Mouse (Mus musculus) hematopoietic stem cell, adult 5-6 weeks (primary cell): ENCODE data around the gene 2410004B18Rik. TPM values are rescaled to one million over a fixed set of nuclear protein-coding genes. Genes with fewer than 3 reads are reported as not detected.

Experiments
- ATAC-seq, 2 experiments: fragments of 125-278 bp in 1 of 2; replicated peaks in 1 of 2; 2 replicates each; pipeline ENCODE4 v1.8.0; 2016 to 2017; ENCODE audit warnings: inconsistent platforms in 2 of 2, mild to moderate bottlenecking in 2 of 2, moderate number of reproducible peaks in 2 of 2, low read depth in 1 of 2, moderate TSS enrichment in 1 of 2; ENCODE audit not compliant: low FRiP score in 2 of 2, poor library complexity in 2 of 2, severe bottlenecking in 2 of 2, insufficient read depth in 1 of 2, low TSS enrichment in 1 of 2
- total RNA-seq: library from RNA; stranded (forward); fragments of 172-1452, 232-1000 nt; gene quantifications from 2 replicates; pipeline ENCODE4 v1.2.3, GENCODE M21; 2017

Gene 2410004B18Rik
- total RNA-seq, 1 experiment from 2014 or later: 39.2 TPM

- ATAC-seq: peak; percentile 38 to 80
Observed at GRCm38 (mm10) chr3:145987970-145988683, 50.3 kb downstream of the 2410004B18Rik start.

- ATAC-seq: no peak
Observed at GRCm38 (mm10) chr3:145988684-145989575, 51.1 kb downstream of the 2410004B18Rik start.

- no peak for ATAC-seq
Observed at GRCm38 (mm10) chr3:145989576-145990081, 51.8 kb downstream of the 2410004B18Rik start.

- ATAC-seq: no peak
Observed at GRCm38 (mm10) chr3:145991130-145991529, 53.3 kb downstream of the 2410004B18Rik start.

GRCm38 (mm10) chr3:145991976-145992730 lies 54.3 kb downstream of the 2410004B18Rik start:
- no peak for ATAC-seq

GRCm38 (mm10) chr3:145992796-145993195 lies 55.0 kb downstream of the 2410004B18Rik start:
- no peak for ATAC-seq

GRCm38 (mm10) chr3:145993481-145994201 lies 55.8 kb downstream of the 2410004B18Rik start:
- ATAC-seq: peak; percentile 90 to 93

Other genes with a start within 250 kb of the 2410004B18Rik start
- not detected in 2 replicates for gene Ddah1, start 179.3 kb upstream of the 2410004B18Rik start, total RNA-seq
- gene Bcl10, start 15.2 kb upstream of the 2410004B18Rik start, total RNA-seq: 56.9 and 62.3 TPM in 2 replicates
- gene Syde2, start 49.9 kb downstream of the 2410004B18Rik start, total RNA-seq: 14.0 and 22.6 TPM in 2 replicates
- gene Wdr63, start 170.1 kb downstream of the 2410004B18Rik start, total RNA-seq: not detected in 2 replicates
- 4.3 and 6.9 TPM in 2 replicates for gene Mcoln3, start 179.4 kb downstream of the 2410004B18Rik start, total RNA-seq
- 27.8 and 45.0 TPM in 2 replicates for gene Mcoln2, start 211.8 kb downstream of the 2410004B18Rik start, total RNA-seq